Mouse (Mus musculus): ENCODE results near the gene Eps15l1. TPM values are rescaled to one million over a fixed set of nuclear protein-coding genes. Genes with fewer than 3 reads are reported as not detected.

Gene Eps15l1
- total and polyA plus RNA-seq, 2 experiments = 9.0 to 13.0 TPM

DNA sequence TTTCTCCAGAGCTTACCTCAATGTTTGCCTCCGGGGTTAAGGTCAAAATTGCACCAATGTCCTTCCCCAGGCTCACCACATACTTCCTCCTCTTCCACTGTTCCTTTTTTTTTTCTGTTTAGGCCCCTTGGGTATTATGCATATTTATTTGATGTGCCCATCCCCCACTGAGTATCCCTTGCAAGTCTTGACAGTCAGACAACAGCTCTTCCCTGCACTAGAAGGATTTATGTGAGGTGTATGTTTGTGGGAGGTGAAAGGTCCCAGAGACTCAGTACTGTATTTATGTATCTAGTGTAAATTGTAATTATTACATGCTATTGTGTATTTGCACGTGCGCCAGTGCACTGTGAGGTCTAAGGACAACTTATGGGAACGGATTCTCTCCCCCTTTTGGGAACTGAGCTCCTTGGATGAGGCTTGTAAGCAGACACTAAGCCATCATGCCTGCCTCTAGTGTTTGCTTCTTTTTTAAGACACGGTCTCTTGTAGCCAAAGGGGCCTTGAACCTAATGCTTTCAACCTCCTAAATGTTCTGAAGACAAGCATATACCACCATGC lies 103.4 kb downstream of the Eps15l1 start:
- Histone ChIP-seq H3K36me3 (ENCODE audit: control insufficient read depth, insufficient read depth, low read length) (peaks cover 4% of the 10 kb centered on the region; the same call in 1 of the 2 replicates), H3K27ac (replicated peaks; ENCODE audit: insufficient read depth, low read depth, low read length) (no peak overlapping the region), H3K4me3 (ENCODE audit: insufficient read depth, low read depth, low read length) (no peak overlapping the region), H3K9ac (ENCODE audit: low read depth, low read length) (no peak overlapping the region), H3K79me2 (ENCODE audit: control insufficient read depth, insufficient read depth, low read length) (peaks cover 9% of the 10 kb centered on the region; the same call in 1 of the 2 replicates), H3K4me1 (ENCODE audit: control insufficient read depth, insufficient read depth, low read length) (peaks cover 3% of the 10 kb centered on the region; the same call in 1 of the 2 replicates), H3K27me3 (ENCODE audit: control insufficient read depth, insufficient read depth, low read length) (no peaks in the 10 kb centered on the region)
- 50% methylated on average over 5 of the region's 5 CpGs for WGBS
- DNase-seq (ENCODE audit: extremely low read depth, low read depth, low spot score) = peak; percentile 41
- no peak for TF ChIP-seq CTCF (IDR thresholded peaks at IDR 0.05; ENCODE audit: low read depth, low read length)
- TF ChIP-seq POLR2A (IDR thresholded peaks at IDR 0.05; ENCODE audit: extremely low read depth, insufficient read depth, low read length) = no peak

DNA sequence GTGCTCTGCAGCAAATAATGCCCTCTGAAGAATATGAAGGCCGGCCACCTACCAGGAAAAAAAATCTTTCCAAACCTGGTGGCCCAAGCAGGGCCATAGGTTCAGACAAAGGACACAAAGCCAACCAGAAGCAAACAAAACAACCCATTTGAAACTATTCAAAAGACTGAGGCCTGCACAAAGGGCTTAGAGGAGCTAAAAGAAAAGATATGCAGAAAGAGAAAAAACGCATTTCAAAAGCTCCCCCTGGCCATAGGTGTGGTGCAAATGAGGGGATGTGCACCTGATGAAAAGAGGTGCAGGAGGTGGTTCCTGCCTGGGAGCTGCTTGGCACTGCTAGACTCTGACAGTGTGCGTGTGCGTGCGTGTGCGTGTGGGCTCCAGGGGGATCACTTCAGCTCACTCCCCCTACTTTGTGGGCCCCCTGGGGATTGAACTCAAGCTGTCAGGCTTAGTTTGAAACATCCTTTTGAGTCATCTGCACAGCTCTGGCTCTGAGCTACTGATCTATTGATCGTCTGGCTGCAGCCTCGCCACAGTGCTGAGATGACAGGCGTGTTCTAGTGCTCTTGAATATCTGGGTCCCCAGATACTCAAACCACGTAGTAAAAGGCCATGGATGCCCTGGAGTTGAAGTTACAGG lies 105.1 kb downstream of the Eps15l1 start:
- WGBS = 73% methylated on average over 10 of the region's 10 CpGs
- peaks cover 3% of the 10 kb centered on the region; the same call in 1 of the 2 replicates for H3K4me1 ChIP-seq (ENCODE audit: control insufficient read depth, insufficient read depth, low read length)
- no peak overlapping the region for H3K4me3 ChIP-seq (ENCODE audit: insufficient read depth, low read depth, low read length)
- no peak for DNase-seq (ENCODE audit: extremely low read depth, low read depth, low spot score)
- peaks cover 9% of the 10 kb centered on the region; the same call in 1 of the 2 replicates for H3K79me2 ChIP-seq (ENCODE audit: control insufficient read depth, insufficient read depth, low read length)
- H3K36me3 ChIP-seq (ENCODE audit: control insufficient read depth, insufficient read depth, low read length) = peaks cover 3% of the 10 kb centered on the region; the same call in 1 of the 2 replicates
- no peak overlapping the region for H3K9ac ChIP-seq (ENCODE audit: low read depth, low read length)
- H3K27me3 ChIP-seq (ENCODE audit: control insufficient read depth, insufficient read depth, low read length) = no peaks in the 10 kb centered on the region
- TF ChIP-seq POLR2A (IDR thresholded peaks at IDR 0.05; ENCODE audit: extremely low read depth, insufficient read depth, low read length) (no peak), CTCF (IDR thresholded peaks at IDR 0.05; ENCODE audit: low read depth, low read length) (no peak)
- H3K27ac ChIP-seq (replicated peaks; ENCODE audit: insufficient read depth, low read depth, low read length) = no peak overlapping the region

DNA sequence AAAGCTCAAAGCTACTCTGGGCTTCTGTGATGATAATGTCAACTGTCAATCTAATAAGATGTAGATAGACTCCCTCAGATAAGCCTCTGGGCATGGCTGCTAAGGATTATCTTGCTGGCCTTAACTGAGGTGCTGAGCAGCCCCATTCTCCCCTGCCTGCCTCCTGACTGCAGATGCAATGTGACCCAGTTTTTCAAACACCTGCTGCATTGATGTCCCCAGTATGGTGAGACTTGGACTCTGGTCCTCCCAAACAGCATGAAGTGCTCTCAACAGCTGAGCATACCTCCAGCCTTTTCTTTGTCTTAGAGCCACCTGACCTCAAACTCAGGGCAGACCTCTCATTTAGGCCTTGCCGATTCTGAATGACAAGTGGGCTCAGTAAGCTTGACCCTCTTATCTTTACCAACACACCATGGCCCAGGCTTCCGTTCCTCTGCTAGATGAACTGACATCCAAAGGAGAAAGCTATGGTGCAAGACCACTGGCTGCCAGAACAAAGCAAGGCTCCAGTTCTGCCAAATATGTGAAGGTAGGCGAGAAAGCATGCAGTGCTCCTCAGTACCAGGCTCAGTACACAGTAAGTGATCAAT lies 108.2 kb downstream of the Eps15l1 start:
- no peak overlapping the region for H3K9ac ChIP-seq (ENCODE audit: low read depth, low read length)
- no peaks in the 10 kb centered on the region for H3K4me1 ChIP-seq (ENCODE audit: control insufficient read depth, insufficient read depth, low read length)
- H3K27me3 ChIP-seq (ENCODE audit: control insufficient read depth, insufficient read depth, low read length) = no peaks in the 10 kb centered on the region
- no peak for DNase-seq (ENCODE audit: extremely low read depth, low read depth, low spot score)
- H3K79me2 ChIP-seq (ENCODE audit: control insufficient read depth, insufficient read depth, low read length) = no peaks in the 10 kb centered on the region
- no peak overlapping the region for H3K27ac ChIP-seq (replicated peaks; ENCODE audit: insufficient read depth, low read depth, low read length)
- H3K4me3 ChIP-seq (ENCODE audit: insufficient read depth, low read depth, low read length) = no peak overlapping the region
- 85% methylated on average over 3 of the region's 3 CpGs for WGBS
- H3K36me3 ChIP-seq (ENCODE audit: control insufficient read depth, insufficient read depth, low read length) = no peaks in the 10 kb centered on the region
- TF ChIP-seq POLR2A (IDR thresholded peaks at IDR 0.05; ENCODE audit: extremely low read depth, insufficient read depth, low read length) = no peak
- TF ChIP-seq CTCF (IDR thresholded peaks at IDR 0.05; ENCODE audit: low read depth, low read length) = no peak

DNA sequence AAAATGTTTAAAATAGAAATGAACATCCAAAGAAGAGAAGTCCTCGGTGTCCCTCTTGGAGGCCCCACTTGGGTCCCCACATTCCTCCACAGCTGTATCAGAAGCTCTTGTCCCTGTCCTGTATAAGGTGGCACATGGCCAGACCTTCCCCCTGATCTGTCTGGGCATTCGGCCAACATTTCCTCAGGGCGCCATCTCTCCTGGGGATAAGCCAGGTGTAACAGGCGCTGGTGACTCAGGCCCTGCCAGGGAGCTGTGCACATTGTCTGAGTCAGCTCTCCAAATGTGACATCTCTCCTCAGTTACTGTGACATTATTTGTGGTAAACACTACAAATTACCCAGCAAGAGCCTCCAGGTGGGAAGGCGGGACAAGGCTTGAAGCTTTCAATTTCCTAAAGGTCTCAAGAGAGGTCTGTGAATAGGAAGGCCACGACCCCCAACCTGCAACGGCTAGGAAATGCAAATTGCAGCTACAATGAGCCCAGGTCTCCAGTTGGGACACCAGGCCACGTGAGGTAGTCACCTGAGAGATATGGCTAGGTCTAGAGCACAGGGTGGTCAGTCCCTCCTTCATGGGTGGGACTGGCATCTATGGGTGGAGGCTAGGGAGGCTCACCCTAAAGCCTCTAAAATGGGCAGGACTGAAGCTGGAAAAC lies 110.3 kb downstream of the Eps15l1 start:
- H3K36me3 ChIP-seq (ENCODE audit: control insufficient read depth, insufficient read depth, low read length) = no peaks in the 10 kb centered on the region
- no peak overlapping the region for H3K27ac ChIP-seq (replicated peaks; ENCODE audit: insufficient read depth, low read depth, low read length)
- TF ChIP-seq POLR2A (IDR thresholded peaks at IDR 0.05; ENCODE audit: extremely low read depth, insufficient read depth, low read length) = no peak
- TF ChIP-seq CTCF (IDR thresholded peaks at IDR 0.05; ENCODE audit: low read depth, low read length) = no peak
- DNase-seq (ENCODE audit: extremely low read depth, low read depth, low spot score) = peak; percentile 51
- no peaks in the 10 kb centered on the region for H3K79me2 ChIP-seq (ENCODE audit: control insufficient read depth, insufficient read depth, low read length)
- 37% methylated on average over 8 of the region's 8 CpGs for WGBS
- H3K4me3 ChIP-seq (ENCODE audit: insufficient read depth, low read depth, low read length) = no peak overlapping the region
- no peak overlapping the region for H3K9ac ChIP-seq (ENCODE audit: low read depth, low read length)
- no peaks in the 10 kb centered on the region for H3K4me1 ChIP-seq (ENCODE audit: control insufficient read depth, insufficient read depth, low read length)
- H3K27me3 ChIP-seq (ENCODE audit: control insufficient read depth, insufficient read depth, low read length) = no peaks in the 10 kb centered on the region

DNA sequence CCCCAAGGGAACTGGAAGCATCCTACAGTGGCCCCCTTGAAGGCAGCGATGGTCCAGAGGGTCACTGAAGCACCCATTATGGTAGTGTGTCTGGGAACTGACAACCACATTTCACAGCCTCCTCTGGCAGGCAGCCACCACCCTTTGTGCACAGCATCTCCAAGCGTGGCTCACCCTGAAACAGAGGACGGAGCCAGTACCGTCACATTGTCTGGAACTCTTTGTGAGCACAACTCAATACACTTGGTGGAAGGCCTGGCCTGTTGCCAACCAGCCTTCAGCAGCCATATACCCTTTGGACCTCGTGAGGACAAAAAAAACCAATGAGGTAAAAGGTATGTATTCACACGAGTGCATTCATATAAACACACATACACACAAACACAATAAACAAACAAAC lies 113.0 kb downstream of the Eps15l1 start:
- no peak for TF ChIP-seq CTCF (IDR thresholded peaks at IDR 0.05; ENCODE audit: low read depth, low read length)
- H3K79me2 ChIP-seq (ENCODE audit: control insufficient read depth, insufficient read depth, low read length) = no peaks in the 10 kb centered on the region
- no peaks in the 10 kb centered on the region for H3K27me3 ChIP-seq (ENCODE audit: control insufficient read depth, insufficient read depth, low read length)
- WGBS = 36% methylated on average over 6 of the region's 6 CpGs
- H3K27ac ChIP-seq (replicated peaks; ENCODE audit: insufficient read depth, low read depth, low read length) = no peak overlapping the region
- no peaks in the 10 kb centered on the region for H3K4me1 ChIP-seq (ENCODE audit: control insufficient read depth, insufficient read depth, low read length)
- H3K9ac ChIP-seq (ENCODE audit: low read depth, low read length) = no peak overlapping the region
- peak; percentile 69 for DNase-seq (ENCODE audit: extremely low read depth, low read depth, low spot score)
- no peak overlapping the region for H3K4me3 ChIP-seq (ENCODE audit: insufficient read depth, low read depth, low read length)
- no peaks in the 10 kb centered on the region for H3K36me3 ChIP-seq (ENCODE audit: control insufficient read depth, insufficient read depth, low read length)
